Mouse (Mus musculus) kidney, adult 8-10 months (tissue): ENCODE measurements around the gene Ppip5k2.

Experiments
- DNase-seq, 2 experiments: peaks; one replicate each; pipeline ENCODE4 v3.0.0; 2022

Ppip5k2 gene

GRCm38 (mm10) chr1:97754392-97754791 is 15.8 kb downstream of the Ppip5k2 start:
- no peak for DNase-seq

GRCm38 (mm10) chr1:97753216-97753615 is 17.0 kb downstream of the Ppip5k2 start:
- DNase-seq = no peak

- DNase-seq = no peak
These were observed 22.0 kb downstream of the Ppip5k2 start for GRCm38 (mm10) chr1:97748163-97748562.

GRCm38 (mm10) chr1:97746261-97746660 is 23.9 kb downstream of the Ppip5k2 start:
- DNase-seq = no peak

GRCm38 (mm10) chr1:97745712-97746111 is 24.5 kb downstream of the Ppip5k2 start:
- DNase-seq = no peak

GRCm38 (mm10) chr1:97743063-97743462 is 27.1 kb downstream of the Ppip5k2 start:
- no peak for DNase-seq

GRCm38 (mm10) chr1:97729339-97729738 is 40.9 kb downstream of the Ppip5k2 start:
- no peak for DNase-seq

GRCm38 (mm10) chr1:97726730-97727129 is 43.5 kb downstream of the Ppip5k2 start:
- no peak for DNase-seq

GRCm38 (mm10) chr1:97718440-97718839 is 51.8 kb downstream of the Ppip5k2 start:
- no peak for DNase-seq

GRCm38 (mm10) chr1:97714334-97714868 is 55.8 kb downstream of the Ppip5k2 start:
- DNase-seq = no peak

- no peak for DNase-seq
These were observed 59.7 kb downstream of the Ppip5k2 start for GRCm38 (mm10) chr1:97710520-97710919.

GRCm38 (mm10) chr1:97705389-97705788 is 64.8 kb downstream of the Ppip5k2 start:
- no peak for DNase-seq

- no peak for DNase-seq
These were observed 65.6 kb downstream of the Ppip5k2 start for GRCm38 (mm10) chr1:97704646-97705045.

GRCm38 (mm10) chr1:97698956-97699570 is 71.1 kb downstream of the Ppip5k2 start:
- peak; percentile 17 to 34 for DNase-seq

- DNase-seq = no peak
These were observed 72.9 kb downstream of the Ppip5k2 start for GRCm38 (mm10) chr1:97697273-97697672.

GRCm38 (mm10) chr1:97693825-97694224 is 76.4 kb downstream of the Ppip5k2 start:
- DNase-seq = no peak

GRCm38 (mm10) chr1:97688756-97689155 is 81.5 kb downstream of the Ppip5k2 start:
- DNase-seq = peak; percentile 21 to 56

- no peak for DNase-seq
These were observed 93.6 kb downstream of the Ppip5k2 start for GRCm38 (mm10) chr1:97676526-97677177.

GRCm38 (mm10) chr1:97676115-97676514 is 94.1 kb downstream of the Ppip5k2 start:
- no peak for DNase-seq

GRCm38 (mm10) chr1:97672849-97673248 is 97.4 kb downstream of the Ppip5k2 start:
- DNase-seq = no peak

- DNase-seq = no peak
These were observed 102.9 kb downstream of the Ppip5k2 start for GRCm38 (mm10) chr1:97667288-97667687.

GRCm38 (mm10) chr1:97662324-97662723 is 107.9 kb downstream of the Ppip5k2 start:
- DNase-seq = no peak

GRCm38 (mm10) chr1:97661406-97662241 is 108.6 kb downstream of the Ppip5k2 start, which contains the start of gene D1Ertd622e:
Gene D1Ertd622e, minus strand, starts transcription at chr1:97662074.
- DNase-seq = peak; percentile 82 to 83
